Mouse (Mus musculus) layer of hippocampus, adult 11-12 months (tissue): ENCODE measurements around the gene Nsun2.
"Not testable (repeated sequence)": the region's sequence is repeated elsewhere in the genome, so short reads cannot be mapped to it uniquely, and the experiment has no call there.

Experiments
- DNase-seq: peaks from one replicate; pipeline ENCODE4 v3.0.0; 2022; ENCODE audit warnings: low spot score

Gene Nsun2

DNA sequence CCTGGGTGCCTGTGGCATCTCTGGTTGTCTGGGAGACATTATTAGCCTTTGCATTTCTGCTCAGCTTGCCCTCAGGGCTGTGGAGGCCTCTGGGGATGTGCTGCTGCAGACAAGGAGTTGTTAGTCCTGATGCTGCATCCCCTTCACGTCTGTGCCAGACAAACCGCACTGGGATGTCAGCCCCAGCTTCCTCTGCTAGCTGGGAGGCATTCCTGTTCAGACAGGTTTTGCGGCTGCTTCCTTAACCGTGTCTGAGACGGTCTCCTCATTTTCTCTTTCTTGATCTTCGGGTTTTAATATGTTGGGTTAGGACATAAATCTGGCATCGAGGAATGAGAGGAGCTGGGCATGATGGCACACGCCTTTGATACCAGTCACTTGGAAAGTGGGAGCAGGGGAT is 58.7 kb downstream of the Nsun2 start:
- no peak for DNase-seq

DNA sequence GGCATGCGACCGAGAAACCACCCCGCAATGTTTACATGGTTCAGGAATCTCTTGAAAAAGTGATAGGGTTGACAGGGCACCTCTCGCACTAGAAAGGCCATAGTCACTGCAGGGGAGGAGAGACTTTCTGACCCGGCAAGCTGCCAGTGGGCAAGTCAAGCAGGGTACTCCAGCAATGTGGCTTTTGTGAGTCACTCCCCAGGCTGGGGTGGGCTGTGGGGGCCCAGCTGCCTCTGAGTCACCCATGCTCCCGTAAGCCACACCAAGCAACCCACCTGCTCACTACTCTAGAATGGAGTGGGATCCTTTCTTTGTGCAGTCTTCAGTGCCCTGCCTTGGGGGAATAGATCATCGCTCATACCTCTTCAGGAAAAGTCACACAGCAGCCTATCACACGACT is 59.9 kb downstream of the Nsun2 start:
- DNase-seq = no peak

DNA sequence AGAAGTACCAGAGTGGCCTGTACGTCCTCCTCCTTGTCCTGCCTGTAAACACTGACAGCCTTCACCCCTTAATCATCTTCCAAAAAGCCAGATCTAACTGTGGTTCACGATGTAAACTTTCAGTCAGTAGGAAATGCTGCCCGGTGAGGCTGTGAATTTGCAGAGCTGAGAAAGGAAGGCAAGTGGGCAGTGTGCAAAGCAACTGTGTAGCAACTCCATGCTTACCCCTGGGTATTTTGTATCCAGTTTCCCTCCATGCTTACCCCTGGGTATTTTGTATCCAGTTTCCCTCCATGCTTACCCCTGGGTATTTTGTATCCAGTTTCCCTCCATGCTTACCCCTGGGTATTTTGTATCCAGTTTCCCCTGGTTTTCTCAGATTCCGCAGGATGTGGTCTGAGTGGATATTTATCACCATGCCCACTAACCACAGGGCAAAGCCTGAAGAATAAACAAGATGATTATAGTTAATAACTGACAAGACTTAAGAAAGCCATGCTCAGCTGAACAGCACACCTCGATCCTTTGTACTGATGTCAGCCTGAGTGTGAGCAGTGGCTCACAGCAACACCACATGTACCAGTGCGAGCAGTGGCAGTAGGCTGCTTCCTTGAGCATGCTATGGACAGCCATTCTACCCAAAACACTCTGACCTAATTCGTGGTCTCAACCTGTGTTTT is 61.2 kb downstream of the Nsun2 start:
- no peak for DNase-seq

DNA sequence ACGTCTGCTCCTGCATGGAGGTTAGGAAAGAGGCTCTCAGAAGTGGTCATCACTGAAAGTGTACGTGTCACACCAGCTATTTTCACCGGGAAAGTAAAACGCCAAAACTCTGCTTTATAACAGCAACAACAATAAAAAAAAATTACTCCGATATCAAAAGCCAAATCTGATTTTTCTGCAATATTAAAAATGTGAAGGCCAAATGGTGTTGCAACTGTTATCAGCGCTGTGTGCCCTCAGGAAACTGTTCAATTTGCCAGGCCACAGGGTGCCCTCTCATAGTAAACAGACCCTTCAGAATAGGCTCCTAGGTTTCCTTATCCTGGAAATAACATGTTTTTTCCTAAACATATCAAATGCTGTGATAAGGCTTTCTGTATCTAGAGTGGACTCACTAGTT is 62.4 kb downstream of the Nsun2 start:
- DNase-seq = no peak

DNA sequence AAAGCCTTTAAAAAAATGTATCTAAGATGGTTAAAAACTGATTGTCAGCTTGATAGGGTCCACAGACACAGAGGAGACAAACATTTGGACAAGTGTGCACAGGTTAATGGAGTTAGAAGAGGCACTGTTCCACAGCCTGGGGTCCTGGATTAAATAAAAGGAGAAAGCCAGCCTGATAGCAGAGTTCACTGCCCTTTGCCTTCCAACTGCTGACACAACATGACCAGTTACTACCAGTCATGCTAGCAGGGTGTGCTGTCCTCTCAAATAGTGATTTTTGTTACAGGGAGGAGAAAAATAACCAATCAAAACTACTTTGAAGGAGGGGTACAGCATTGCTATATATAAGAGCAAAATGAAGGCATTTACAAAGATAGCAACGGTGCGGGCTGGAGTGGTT is 63.0 kb downstream of the Nsun2 start:
- no peak for DNase-seq

DNA sequence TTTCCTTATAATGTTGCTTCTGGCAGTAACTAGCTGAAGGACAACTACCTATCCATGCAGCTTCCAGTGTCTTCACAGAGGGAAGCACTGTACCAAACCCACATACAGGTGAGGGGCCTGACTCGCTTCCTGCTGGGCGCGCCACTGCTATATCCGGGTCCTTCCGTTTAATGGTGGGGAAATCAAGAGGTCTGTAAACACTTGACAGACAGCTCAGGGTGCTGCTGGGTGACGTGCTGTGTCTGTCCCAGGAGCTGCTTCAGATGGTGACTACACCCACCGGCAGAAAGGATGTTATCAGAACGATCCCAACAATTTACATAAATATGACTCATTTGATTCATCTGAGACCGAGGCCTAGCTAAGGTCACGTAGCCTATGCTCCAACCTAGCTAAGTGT is 65.3 kb downstream of the Nsun2 start:
- DNase-seq = no peak

DNA sequence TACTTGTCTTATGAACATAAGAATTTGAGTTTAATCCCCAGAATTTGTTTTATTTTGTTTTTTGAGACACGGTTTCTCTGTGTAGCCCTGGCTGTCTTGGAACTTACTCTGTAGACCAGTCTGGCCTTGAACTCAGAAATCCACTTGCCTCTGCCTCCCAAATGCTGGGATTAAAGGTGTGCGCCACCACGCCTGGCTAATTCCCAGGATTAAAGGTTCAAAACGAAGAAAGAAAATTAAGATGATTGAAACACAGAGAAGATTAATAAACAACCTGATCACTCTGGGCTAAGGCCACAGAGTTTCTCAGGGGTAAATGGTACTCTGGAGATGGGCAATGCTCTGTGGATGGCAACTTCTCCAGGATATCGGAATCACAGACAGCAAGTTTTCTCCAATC is 67.3 kb downstream of the Nsun2 start:
- not testable (repeated sequence) for DNase-seq

DNA sequence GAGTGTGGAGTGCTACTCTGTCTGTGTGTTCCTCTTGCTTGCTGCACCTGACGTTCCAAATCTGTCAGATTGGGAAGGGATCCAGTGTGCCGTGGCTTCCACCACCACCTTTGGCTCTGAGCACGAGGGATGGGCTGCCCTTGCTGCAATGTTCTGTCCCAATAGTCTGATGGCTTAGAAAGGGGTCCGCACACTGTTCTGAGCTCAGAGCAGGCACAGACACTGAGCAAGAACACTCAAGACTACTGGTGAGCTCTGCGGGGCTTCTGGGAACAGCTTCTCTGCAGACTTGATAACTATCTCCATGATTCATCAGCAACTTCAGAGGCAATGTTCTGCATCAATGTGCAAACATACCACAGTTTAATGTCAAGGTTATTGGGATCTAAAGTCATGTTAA is 67.8 kb downstream of the Nsun2 start:
- no peak for DNase-seq

DNA sequence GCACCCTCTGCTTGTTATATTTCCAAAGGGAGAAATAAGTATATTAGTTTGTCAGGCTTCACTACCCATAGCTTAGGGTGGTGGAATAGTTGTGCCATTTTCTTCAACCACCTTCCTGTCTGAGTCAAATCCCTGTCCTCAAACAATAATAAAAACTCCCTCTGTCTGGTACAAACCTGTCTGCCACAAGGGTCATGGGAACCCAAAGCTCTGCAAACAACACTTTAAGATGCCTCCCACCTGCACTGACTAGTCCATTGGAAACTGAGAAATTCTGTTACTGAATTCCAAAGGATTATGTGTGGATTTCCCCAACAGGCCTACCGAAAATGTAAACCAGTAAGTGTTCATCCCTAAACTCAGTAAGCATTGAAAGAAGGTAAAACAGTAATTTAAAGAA is 71.1 kb downstream of the Nsun2 start:
- no peak for DNase-seq

DNA sequence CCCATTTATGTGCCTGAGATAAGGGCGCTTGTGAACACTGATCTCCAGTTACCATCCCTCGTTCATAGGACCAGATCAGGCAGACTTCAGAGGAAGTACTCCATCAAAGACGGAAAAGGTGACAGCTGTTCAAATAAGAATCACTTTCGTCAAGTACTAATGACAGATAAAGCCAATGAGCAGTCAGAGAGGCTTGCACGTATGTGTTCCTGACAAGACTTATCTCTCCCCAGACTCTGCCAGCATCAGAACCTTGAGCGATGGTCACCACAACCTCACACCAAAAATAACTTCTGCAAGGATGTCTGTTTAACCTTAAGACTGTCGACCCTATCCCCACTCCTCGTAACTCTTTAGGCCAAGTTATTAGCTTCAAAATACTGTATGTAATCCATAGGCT is 75.2 kb downstream of the Nsun2 start:
- DNase-seq = no peak

DNA sequence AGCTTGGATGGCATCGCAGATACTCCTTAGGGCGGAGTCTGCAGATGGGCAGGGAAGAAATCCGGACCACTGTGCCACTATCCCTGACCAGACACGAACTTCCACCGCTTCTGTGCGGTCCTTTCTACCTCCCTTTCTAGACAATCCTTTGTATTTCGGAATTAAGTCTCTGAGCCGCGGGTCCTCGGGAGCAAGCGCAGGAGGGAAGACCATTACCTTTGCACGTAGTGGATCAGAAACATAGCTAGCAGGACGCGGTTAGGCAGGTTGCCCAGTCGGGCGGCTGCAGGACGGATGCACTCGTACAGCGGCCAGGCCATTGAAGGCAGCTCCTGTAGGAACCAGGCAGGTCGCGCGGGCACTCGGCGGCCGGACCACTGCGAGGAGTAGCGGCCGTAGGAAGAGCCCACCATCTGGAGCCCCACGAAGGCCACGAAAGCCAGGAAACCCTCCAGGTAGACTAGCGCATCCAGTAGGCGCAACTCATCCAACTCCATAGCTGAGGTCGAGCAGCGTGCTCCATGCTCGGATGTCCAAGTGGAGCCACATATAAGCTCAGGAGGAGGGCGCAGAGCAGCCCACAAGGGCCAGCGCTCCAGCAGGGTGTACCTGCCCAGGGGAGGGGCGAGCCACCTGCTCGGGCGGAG is 77.3 kb downstream of the Nsun2 start:
- DNase-seq = no peak

DNA sequence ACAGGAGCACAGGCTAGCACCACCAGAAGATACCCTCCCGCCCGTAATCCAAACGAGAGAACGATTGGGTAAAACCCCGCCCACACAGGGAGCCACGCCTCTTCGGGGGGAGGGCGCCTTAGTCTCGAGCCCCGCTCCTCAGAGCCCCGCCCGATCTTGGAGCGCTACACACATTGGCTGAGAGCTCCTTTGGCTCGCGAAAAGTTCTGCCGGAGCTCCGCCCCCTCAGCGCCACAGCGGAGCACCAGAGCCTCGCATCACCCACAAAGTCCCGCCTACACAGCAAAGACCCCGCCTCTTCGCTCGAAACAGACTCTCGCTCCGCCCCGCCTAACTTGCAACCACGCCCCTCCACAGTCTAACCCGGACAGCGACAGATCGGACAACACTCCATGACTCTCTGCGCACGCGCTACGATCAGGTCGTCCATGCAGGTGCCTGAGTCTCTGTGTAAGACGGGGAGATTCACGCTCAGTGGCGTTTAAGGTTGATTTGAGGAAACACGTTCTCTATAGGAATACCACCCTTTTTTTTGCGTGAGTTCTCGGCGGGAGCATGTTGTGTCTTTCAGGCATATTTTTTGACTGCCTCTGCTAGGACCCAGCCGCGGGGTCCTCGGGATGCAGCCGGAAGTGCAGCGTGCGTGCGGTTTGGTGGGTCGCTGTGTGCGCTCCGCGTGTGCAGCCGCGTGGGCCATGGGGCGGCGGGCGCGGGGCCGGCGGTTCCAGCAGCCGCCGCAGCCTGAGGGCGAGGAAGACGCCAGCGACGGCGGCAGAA is 78.0 kb downstream of the Nsun2 start, which contains the start of gene Srd5a1:
Gene Srd5a1 (minus strand): TSS at position 45 of the 777 bp plus-strand sequence.
- peak; percentile 99 for DNase-seq

DNA sequence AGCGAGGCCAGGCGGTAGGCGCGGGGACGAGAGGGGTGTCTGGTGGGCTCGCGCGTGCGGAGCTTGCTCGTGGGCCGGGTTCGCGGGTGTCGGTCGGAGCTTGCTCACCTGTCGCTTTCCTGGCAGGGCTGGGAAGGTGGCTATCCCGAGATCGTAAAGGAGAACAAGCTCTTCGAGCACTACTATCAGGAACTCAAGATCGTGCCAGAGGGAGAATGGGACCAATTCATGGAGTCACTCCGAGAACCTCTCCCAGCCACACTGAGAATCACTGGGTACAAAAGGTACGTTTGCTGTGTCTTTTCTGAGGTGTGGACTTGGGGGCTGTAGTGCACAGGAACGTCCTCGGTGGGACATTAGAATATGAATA is 78.6 kb downstream of the Nsun2 start:
- DNase-seq = no peak

DNA sequence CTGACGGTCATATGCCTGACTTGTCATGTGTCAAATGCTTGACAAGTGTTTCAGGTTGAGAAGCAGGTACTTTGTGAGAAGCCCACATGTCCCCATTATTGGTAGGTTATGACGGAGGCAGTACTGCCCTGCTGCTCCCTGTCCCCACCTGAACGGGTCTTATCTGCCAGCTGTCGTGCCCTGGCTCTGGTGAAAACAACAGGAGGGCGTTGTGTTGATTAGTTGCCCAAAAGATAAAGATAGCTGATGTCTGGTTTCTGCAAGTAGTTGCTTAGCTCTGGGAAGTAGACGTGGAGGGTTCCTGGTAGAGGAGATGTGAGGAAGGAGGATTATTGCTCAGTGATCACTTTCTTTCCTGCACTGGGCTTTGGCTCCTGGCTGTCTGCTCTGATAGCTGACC is 83.2 kb downstream of the Nsun2 start:
- DNase-seq = no peak

DNA sequence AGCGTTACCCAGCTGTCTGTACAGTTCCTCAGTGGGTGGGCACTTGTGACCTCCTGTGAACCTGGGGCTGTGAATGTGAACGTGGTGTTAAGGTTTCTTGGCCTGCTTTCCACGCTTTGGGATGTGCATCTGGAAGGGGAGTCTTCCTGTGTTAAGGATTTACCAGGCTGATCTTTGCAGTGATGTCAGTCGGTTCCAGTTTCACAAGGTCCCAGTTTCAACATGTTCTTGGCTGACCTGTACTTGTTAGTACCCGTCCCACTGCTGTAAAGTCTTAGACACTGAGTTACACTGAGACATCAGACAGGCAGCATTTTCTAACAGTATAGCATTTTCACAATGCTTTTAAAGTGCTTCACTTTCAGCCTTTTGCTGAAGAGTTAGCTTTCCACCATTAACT is 90.3 kb downstream of the Nsun2 start:
- DNase-seq = no peak

DNA sequence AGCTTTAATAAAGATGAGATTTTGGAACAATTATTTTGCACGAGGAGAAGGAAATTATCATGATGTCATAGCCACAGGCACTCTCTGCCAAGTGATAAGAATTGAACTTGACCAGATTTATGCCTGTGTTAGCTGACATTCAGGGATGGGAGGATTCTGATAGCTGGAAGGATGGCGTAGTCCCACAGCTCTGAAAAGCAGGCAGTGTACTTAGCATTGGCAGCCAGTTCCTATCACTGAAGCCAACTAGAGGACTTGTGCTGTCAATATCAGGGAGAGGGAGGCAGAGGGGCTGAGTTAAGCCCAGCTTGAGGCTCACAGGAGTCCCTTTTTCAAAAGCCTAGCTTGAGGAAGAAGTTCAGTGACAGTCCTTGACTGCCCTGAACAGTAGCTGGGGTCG is 91.0 kb downstream of the Nsun2 start:
- peak; percentile 28 for DNase-seq

DNA sequence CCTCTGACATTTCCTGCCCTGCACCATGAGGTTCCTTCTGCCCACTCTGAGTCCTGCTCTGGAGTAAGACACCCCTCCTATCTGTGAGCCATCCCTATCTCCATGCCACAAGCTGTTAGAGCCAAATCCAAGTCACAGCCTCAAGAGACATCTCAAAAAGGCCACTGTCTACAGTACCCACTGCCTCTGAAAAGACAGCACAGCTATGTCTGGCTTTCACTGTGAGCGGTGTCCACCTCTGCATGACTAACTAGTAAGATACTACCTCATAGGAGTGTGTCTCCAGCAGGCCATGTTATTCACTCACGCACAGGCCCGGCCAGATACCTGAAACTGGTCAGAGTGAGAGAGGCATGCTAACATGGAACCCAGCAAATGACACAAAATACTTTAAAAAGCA is 94.4 kb downstream of the Nsun2 start:
- DNase-seq = no peak

DNA sequence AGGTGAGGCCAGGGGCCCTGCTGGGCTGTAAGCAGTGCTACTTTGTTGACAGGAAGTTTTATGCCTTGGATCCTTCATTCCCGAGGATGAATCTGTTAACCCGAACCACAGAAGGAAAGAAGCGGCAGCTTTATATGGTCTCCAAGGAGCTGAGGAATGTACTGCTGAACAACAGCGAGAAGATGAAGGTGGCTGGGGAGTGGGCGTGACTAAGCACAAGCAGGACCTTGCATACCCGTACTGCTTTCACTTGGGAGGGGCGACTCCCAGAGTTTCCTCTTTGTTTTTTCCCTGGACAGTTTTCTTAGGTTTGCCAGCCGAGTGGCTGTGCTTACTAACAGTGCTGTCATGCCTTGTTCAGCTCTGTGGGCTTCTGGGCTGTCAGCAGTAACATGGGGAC is 97.0 kb downstream of the Nsun2 start:
- no peak for DNase-seq

DNA sequence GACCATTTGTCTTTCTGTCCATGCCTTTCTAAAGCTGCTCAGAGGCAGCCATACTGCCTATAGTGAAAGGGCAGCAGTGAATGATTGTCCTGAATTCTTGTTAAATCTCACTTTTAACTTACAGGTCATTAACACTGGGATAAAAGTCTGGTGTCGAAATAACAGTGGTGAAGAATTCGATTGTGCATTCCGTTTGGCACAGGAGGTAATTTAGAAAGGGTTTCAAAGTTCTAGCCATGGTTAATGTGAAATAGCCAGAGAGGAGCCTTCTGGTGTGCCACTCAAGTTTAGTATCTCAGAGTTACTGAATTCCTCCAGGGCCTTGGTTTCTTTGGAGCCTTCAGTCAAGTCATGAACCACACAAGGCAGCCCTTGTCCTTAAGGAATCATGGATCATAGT is 97.6 kb downstream of the Nsun2 start:
- DNase-seq = no peak

DNA sequence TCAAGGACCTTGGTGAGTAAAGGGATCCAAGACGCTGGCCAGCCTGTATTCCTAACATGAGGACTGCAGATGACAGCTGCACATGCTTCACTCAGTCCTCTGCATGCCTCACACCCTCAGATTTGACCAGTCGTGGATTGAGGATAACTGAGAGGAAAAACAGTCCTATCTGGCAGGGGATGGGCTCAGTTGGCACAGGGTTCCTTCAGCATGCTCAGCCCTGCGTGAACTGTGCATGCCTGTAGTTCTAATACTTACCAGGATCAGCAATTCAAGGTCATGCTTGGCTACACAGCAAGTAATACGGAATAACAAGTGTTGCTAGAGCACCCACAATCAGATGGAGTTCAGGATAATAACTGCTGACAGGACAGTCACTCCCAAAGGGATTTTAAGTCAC is 98.1 kb downstream of the Nsun2 start:
- DNase-seq = no peak

DNA sequence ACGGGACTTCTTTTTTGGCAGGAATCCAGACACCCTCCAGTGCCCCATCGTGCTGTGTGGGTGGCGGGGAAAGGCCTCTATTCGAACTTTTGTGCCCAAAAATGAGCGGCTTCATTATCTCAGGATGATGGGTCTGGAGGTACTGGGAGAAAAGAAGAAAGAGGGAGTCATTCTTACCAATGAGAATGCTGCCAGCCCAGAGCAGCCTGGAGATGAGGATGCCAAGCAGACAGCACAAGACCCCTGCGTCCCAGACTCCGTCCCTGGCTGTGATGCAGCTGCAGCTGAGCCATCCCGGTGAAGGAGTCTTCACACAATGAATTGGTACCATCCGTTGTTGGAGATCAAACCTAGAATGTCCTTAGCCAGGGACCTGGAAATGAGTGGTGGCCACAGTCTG is 100.0 kb downstream of the Nsun2 start:
- DNase-seq = no peak

DNA sequence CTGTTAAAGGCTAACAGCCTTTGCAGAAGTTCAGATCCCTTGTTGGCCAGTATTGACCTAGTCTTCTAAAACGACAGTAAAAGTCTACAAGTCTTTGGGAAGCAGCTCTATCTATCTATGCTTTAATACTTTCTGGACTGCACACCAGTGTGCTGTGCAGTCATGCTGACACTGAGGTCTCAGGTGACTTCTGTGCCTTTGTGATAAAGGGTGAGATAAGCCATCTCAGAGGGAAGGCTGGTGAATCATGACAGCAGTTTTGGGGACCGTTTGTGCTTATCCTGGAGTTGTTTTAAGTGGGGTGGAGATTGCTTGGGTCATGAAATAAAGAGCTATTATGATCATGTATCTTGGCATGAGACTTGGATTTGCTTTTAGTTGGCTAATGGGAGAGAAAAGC is 100.4 kb downstream of the Nsun2 start:
- no peak for DNase-seq

DNA sequence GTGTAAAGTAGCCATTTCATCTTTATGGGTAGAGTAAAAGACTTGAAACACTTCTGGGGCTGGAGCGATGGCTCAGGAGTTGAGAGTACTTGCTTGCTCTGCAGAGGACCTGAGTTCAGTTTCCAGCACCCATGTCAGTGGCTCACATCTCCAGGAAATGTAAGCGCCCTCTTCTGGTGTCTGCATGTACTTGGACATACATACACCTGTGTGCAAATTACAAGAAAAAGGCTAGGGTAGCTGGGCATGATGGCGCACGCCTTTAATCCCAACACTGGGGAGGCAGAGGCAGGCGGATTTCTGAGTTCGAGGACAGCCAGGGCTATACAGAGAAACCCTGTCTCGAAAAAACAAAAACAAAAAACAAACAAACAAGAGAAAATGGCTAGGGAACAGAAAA is 102.3 kb downstream of the Nsun2 start:
- not testable (repeated sequence) for DNase-seq
